Mouse (Mus musculus) bone marrow macrophage, adult 2 months (primary cell): ENCODE measurements around the gene Ankrd13d.

Experiments
- CTCF ChIP-seq: IDR thresholded peaks from 2 replicates; pipeline ENCODE4 v1.5.1; 2012; ENCODE audit warnings: low read depth, mild to moderate bottlenecking, low read length, moderate library complexity
- POLR2A ChIP-seq: IDR thresholded peaks from 2 replicates; pipeline ENCODE4 v1.6.1; 2012; ENCODE audit warnings: mild to moderate bottlenecking, low read depth, low read length, borderline replicate concordance

DNA sequence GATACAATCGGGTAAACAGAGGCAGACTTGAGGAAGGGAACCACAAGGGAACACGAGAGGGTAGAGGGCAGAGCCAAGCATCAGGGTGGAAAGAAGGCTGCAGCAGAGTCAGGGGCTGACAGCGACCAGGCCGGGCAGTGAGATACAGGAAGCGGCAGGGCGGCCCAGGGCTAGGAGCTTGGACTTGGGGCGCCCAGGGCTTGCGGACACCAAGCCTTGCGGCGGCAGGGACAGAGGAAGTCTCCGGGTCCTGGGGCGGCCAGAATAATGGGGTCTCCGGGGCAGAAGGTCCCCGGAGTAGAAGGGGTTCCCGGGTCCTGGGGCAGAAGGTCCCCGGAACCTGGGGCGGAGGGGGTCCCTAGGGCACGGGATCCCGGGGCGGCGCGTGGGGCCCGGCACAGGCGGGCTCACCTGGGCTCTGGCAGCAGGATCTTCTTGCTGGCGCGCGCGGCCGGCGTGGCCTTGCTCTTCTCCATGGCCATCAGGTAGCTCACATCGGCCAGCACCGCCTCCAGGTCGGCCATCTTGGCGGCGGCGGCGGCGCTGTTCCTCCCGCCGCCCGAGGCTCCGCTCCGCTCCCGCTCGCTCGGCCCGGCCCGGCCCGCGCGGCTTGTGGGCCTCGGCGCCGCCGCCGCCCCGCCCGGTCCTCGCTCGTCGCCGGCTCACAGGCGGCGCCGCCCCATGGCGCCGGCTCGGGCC lies 22.7 kb upstream of the Ankrd13d start:
- TF ChIP-seq CTCF: no peak
- no peak for TF ChIP-seq POLR2A
